Mouse (Mus musculus): ENCODE results near the gene Sdhaf2. TPM values are rescaled to one million over a fixed set of nuclear protein-coding genes. Genes with fewer than 3 reads are reported as not detected.

The Sdhaf2 gene
- total RNA-seq, 2 experiments from 2014 or later = 53.4 to 63.0 TPM

GRCm38 (mm10) chr19:10482703-10483102, 43.2 kb downstream of the Sdhaf2 start, which contains the start of gene Ppp1r32:
Ppp1r32 (minus strand) TSS chr19:10482928.
- H3K4me3 ChIP-seq = no peak within 1 kb of the TSS
- TF ChIP-seq CTCF (conservative IDR thresholded peaks at IDR 0.05) = no peak
- H3K27ac ChIP-seq = no peak within 1 kb of the TSS
- DNase-seq (ENCODE audit: low spot score in 2 of 2) = no peak

- DNase-seq (ENCODE audit: low spot score in 2 of 2) = no peak
- no peak for TF ChIP-seq CTCF (conservative IDR thresholded peaks at IDR 0.05)
- no peak overlapping the region for H3K27ac ChIP-seq
- no peak overlapping the region for H3K4me3 ChIP-seq
These were observed 46.4 kb downstream of the Sdhaf2 start for GRCm38 (mm10) chr19:10479541-10479940.

DNA sequence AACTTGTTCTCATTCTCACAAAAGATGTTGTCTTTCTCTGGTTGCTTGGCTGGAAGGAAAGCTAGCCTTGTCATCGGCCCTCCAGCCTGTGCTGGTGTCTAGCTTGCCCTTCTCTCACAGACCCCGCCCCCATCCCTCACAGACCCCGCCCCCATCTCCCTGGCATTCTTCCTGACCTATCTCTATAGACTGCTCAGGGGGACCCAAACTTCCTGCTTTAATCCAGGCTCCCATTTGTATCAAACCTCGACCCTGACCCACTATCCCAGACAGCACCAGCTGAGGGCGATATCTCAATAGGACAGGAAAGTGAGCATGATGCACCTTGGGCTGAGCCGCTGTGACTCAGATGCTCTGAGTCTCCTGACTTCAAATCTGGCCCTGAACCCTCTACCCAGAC, 52.2 kb downstream of the Sdhaf2 start:
- Histone ChIP-seq H3K4me3 (no peak overlapping the region), H3K27ac (no peak overlapping the region; the same call in 1 of the 2 replicates)
- DNase-seq (ENCODE audit: low spot score in 2 of 2) = no peak
- no peak for TF ChIP-seq CTCF (conservative IDR thresholded peaks at IDR 0.05)

DNA sequence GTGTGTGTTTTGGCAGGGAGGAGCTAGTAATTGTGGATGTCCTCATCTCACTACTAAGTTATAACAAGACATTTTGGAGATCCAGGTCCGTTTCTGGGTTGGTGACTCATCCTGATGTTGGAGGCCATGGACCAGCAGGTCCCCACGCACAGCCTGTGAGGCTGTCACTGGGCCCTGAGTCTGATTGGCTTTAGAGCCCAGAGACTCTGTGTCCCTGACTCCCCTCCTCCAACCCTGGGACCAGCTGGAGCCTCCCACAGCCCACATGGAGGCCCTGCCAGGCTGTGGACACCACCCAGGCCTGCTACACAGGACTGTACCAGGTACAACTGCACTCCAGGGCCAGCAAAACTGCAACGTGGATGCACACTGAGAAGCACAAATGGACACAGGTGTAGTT, 53.0 kb downstream of the Sdhaf2 start:
- TF ChIP-seq CTCF (conservative IDR thresholded peaks at IDR 0.05) = no peak
- Histone ChIP-seq H3K27ac (peak overlapping the region; percentile 53; the same call in 1 of the 2 replicates), H3K4me3 (no peak overlapping the region)
- peak in 1 of 2 experiments; percentile 45 for DNase-seq (ENCODE audit: low spot score in 2 of 2)

DNA sequence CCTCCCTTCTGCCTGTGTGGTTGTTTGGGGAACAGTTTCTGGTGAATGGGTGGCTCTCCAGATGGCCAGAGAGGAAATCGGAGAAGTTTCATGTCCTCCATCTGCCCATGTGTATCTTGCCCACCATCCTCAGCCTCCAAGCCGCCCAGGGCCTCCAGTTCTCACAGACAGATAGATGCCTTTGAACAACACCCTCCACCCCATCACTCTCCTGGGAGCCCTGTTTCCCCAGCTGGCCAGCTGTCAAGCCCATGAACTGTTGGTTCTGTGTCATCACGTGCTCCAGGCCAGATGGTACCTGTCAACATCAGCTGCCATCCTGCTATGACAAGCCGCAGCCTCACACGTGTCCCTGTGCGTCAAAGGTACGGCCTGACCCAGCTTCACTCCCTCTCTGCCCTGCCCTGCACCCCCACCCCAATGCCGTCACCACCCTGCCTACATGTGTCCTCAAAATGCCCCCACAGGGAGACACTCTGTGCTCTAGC, 56.7 kb downstream of the Sdhaf2 start:
- Histone ChIP-seq H3K27ac (peak overlapping the region; percentile 76), H3K4me3 (no peak overlapping the region)
- DNase-seq (ENCODE audit: low spot score in 2 of 2) = peak; percentile 60
- no peak for TF ChIP-seq CTCF (conservative IDR thresholded peaks at IDR 0.05)

- Histone ChIP-seq H3K27ac (no peak overlapping the region), H3K4me3 (no peak overlapping the region)
- no peak for TF ChIP-seq CTCF (conservative IDR thresholded peaks at IDR 0.05)
- no peak for DNase-seq (ENCODE audit: low spot score in 2 of 2)
These were observed 61.5 kb downstream of the Sdhaf2 start for GRCm38 (mm10) chr19:10464427-10464826.

- Histone ChIP-seq H3K27ac (no peak overlapping the region), H3K4me3 (no peak overlapping the region)
- TF ChIP-seq CTCF (conservative IDR thresholded peaks at IDR 0.05) = no peak
- no peak for DNase-seq (ENCODE audit: low spot score in 2 of 2)
These were observed 64.4 kb downstream of the Sdhaf2 start for GRCm38 (mm10) chr19:10461584-10461983.

- Histone ChIP-seq H3K27ac (peak overlapping the region; percentile 87), H3K4me3 (no peak overlapping the region)
- peak; percentile 49 to 71 for DNase-seq (ENCODE audit: low spot score in 2 of 2)
- TF ChIP-seq CTCF (conservative IDR thresholded peaks at IDR 0.05) = no peak
These were observed 66.0 kb downstream of the Sdhaf2 start for GRCm38 (mm10) chr19:10459907-10460306.

- TF ChIP-seq CTCF (conservative IDR thresholded peaks at IDR 0.05) = no peak
- Histone ChIP-seq H3K4me3 (peak overlapping the region; percentile 60), H3K27ac (peak overlapping the region; percentile 87)
- DNase-seq (ENCODE audit: low spot score in 2 of 2) = no peak
These were observed 67.8 kb downstream of the Sdhaf2 start for GRCm38 (mm10) chr19:10458096-10458495.

GRCm38 (mm10) chr19:10457484-10457800, 68.5 kb downstream of the Sdhaf2 start:
- peak in 1 of 2 experiments; percentile 76 for DNase-seq (ENCODE audit: low spot score in 2 of 2)
- no peak for TF ChIP-seq CTCF (conservative IDR thresholded peaks at IDR 0.05)
- Histone ChIP-seq H3K27ac (peak overlapping the region; percentile 87), H3K4me3 (peak overlapping the region; percentile 60)

GRCm38 (mm10) chr19:10456752-10457483, 69.0 kb downstream of the Sdhaf2 start, which contains the start of gene Lrrc10b:
Lrrc10b (minus strand) TSS chr19:10457473.
- peak; percentile 63 for TF ChIP-seq CTCF (conservative IDR thresholded peaks at IDR 0.05)
- peak; percentile 52 to 70 for DNase-seq (ENCODE audit: low spot score in 2 of 2)
- Histone ChIP-seq H3K4me3 (peak within 1 kb of the TSS; percentile 60), H3K27ac (peak within 1 kb of the TSS; percentile 87)

DNA sequence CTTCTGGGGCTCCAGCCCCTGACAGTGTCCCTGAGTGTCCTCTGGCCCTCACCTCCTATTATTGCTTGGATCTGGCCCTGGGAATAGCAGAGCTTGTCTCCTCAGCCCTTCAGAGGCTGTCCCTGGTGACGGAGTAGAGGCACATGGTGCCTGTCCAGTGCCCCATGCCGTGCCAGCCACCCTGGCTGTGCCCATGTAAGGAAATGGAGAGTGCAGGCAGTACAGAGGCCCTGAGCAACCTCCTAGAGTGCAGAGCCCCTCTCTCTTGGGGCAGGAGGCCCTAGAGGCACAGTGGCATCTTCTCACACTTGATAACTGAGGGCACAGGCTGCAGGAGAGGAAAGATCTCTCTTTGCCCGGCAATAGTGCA, 70.5 kb downstream of the Sdhaf2 start:
- DNase-seq (ENCODE audit: low spot score in 2 of 2) = no peak
- H3K27ac ChIP-seq = peak overlapping the region; percentile 88
- peak overlapping the region; percentile 60 for H3K4me3 ChIP-seq
- TF ChIP-seq CTCF (conservative IDR thresholded peaks at IDR 0.05) = no peak

GRCm38 (mm10) chr19:10454718-10455436, 71.1 kb downstream of the Sdhaf2 start:
- no peak for TF ChIP-seq CTCF (conservative IDR thresholded peaks at IDR 0.05)
- no peak for DNase-seq (ENCODE audit: low spot score in 2 of 2)
- Histone ChIP-seq H3K27ac (peak overlapping the region; percentile 88), H3K4me3 (peak overlapping the region; percentile 60)

Other genes with a start within 250 kb of the Sdhaf2 start
- gene Dagla, start 221.3 kb downstream of the Sdhaf2 start, total RNA-seq (2021) = 100 to 1,000 TPM; 130 to 131 TPM
- 100 to 1,000 TPM; 315 to 321 TPM for gene Syt7, start 137.1 kb downstream of the Sdhaf2 start, total RNA-seq (2021)
- 10 to 100 TPM; 83.9 to 84.6 TPM for gene Lrrc10b, start 68.7 kb downstream of the Sdhaf2 start, total RNA-seq (2021)
- 1 to 10 TPM; 2.4 to 3.0 TPM for gene Ppp1r32, start 43.2 kb downstream of the Sdhaf2 start, total RNA-seq (2021)
- 10 to 100 TPM; 80.9 to 81.7 TPM for gene Cpsf7, start 876 bp downstream of the Sdhaf2 start, total RNA-seq (2021)
- gene Tmem216, start 30.1 kb upstream of the Sdhaf2 start, total RNA-seq (2021) = 10 to 100 TPM; 10.8 to 11.4 TPM
- gene Cyb561a3, start 51.0 kb upstream of the Sdhaf2 start, total RNA-seq (2021) = 10 to 100 TPM in 1 of 2 experiments, 1 to 10 TPM in 1; 9.1 to 11.1 TPM
- 10 to 100 TPM; 12.2 to 12.8 TPM for gene Tmem138, start 51.2 kb upstream of the Sdhaf2 start, total RNA-seq (2021)
- gene Ddb1, start 79.2 kb upstream of the Sdhaf2 start, total RNA-seq (2021) = 100 to 1,000 TPM; 194 to 210 TPM
- 10 to 100 TPM; 16.5 to 19.1 TPM for gene Tkfc, start 79.5 kb upstream of the Sdhaf2 start, total RNA-seq (2021)
- gene Vwce, start 108.1 kb upstream of the Sdhaf2 start, total RNA-seq (2021) = under 1 TPM; 0.39 to 0.72 TPM
- gene Pga5, start 151.9 kb upstream of the Sdhaf2 start, total RNA-seq (2021) = not detected
- gene Vps37c, start 162.6 kb upstream of the Sdhaf2 start, total RNA-seq (2021) = 10 to 100 TPM; 21.7 to 22.4 TPM
- gene Cd5, start 212.9 kb upstream of the Sdhaf2 start, total RNA-seq (2021) = not detected